Mouse (Mus musculus) heart, adult 18-20 months (tissue): ENCODE data around the gene Usp5. TPM values are rescaled to one million over a fixed set of nuclear protein-coding genes. Genes with fewer than 3 reads are reported as not detected.
A peak's percentile ranks its signal among the peaks of the same experiment; 100 is the strongest.

Experiments used
- DNase-seq, 2 experiments: peaks; one replicate each; pipeline ENCODE4 v3.0.0; 2021 to 2022; ENCODE audit warnings: mixed read lengths in 1 of 2
- long read RNA-seq, 2 experiments: library from polyadenylated mRNA; stranded (forward); transcript quantifications; one replicate each; pipeline ENCODE4 v2.0.0; 2021
- total RNA-seq, 2 experiments: library from RNA; stranded (reverse); gene quantifications; 2 replicates each; pipeline ENCODE4 v1.2.3; 2021

Usp5 gene
- total RNA-seq = 10 to 100 TPM; 74.6 to 78.6 TPM
- long read RNA-seq, experiment 1, transcript Usp5-201 (20 exons, 3,213 nt) = major isoform, 28 of 58 reads
- long read RNA-seq, experiment 1, transcript Usp5-202 (20 exons, 3,076 nt) = minor isoform, 9 of 58 reads
- long read RNA-seq, experiment 1, partial matches to known transcripts = 20 of 58 reads
- long read RNA-seq, experiment 1, other reads (novel, unspliced or antisense) = 1 of 58 reads
- long read RNA-seq, experiment 2, transcript Usp5-201 (20 exons, 3,213 nt) = minor isoform, 6 of 27 reads
- long read RNA-seq, experiment 2, transcript Usp5-202 (20 exons, 3,076 nt) = major isoform, 7 of 27 reads
- long read RNA-seq, experiment 2, partial matches to known transcripts = 8 of 27 reads
- long read RNA-seq, experiment 2, other reads (novel, unspliced or antisense) = 6 of 27 reads

- DNase-seq = peak; percentile 98 to 100
Measured at GRCm38 (mm10) chr6:124828868-124829798, at the start of gene Usp5, which contains the start of gene Cdca3. Gene Usp5, minus strand, starts transcription at chr6:124829484. Gene Cdca3, plus strand, starts transcription at chr6:124829547.

GRCm38 (mm10) chr6:124874348-124874747 is 45.1 kb upstream of the Usp5 start:
- DNase-seq = no peak

- DNase-seq = no peak
Measured at GRCm38 (mm10) chr6:124866560-124866959, 37.3 kb upstream of the Usp5 start.

GRCm38 (mm10) chr6:124865766-124866362 is 36.6 kb upstream of the Usp5 start:
- DNase-seq = no peak

- peak; percentile 53 to 57 for DNase-seq
Measured at GRCm38 (mm10) chr6:124863658-124864298, 34.5 kb upstream of the Usp5 start, which contains the start of gene Gpr162. Gene Gpr162, minus strand, starts transcription at chr6:124863983.

GRCm38 (mm10) chr6:124863125-124863657 is 33.9 kb upstream of the Usp5 start:
- no peak for DNase-seq

- no peak for DNase-seq
Measured at GRCm38 (mm10) chr6:124862406-124863124, 33.3 kb upstream of the Usp5 start.

GRCm38 (mm10) chr6:124861802-124862201 is 32.5 kb upstream of the Usp5 start:
- DNase-seq = no peak

GRCm38 (mm10) chr6:124861266-124861665 is 32.0 kb upstream of the Usp5 start:
- no peak for DNase-seq

- DNase-seq = no peak
Measured at GRCm38 (mm10) chr6:124860511-124860910, 31.2 kb upstream of the Usp5 start.

GRCm38 (mm10) chr6:124859725-124860124 is 30.4 kb upstream of the Usp5 start:
- DNase-seq = peak; percentile 83 to 94

- DNase-seq = no peak
Measured at GRCm38 (mm10) chr6:124858561-124859318, 29.5 kb upstream of the Usp5 start.

GRCm38 (mm10) chr6:124857840-124858530 is 28.7 kb upstream of the Usp5 start:
- no peak for DNase-seq

- peak; percentile 87 for DNase-seq
Measured at GRCm38 (mm10) chr6:124856916-124857839, 27.9 kb upstream of the Usp5 start, which contains the start of gene P3h3. Gene P3h3, minus strand, starts transcription at chr6:124857752.

- DNase-seq = no peak
Measured at GRCm38 (mm10) chr6:124856321-124856720, 27.0 kb upstream of the Usp5 start.

- DNase-seq = no peak
Measured at GRCm38 (mm10) chr6:124854647-124855046, 25.4 kb upstream of the Usp5 start.

GRCm38 (mm10) chr6:124850535-124850934 is 21.3 kb upstream of the Usp5 start:
- DNase-seq = no peak

- peak; percentile 90 to 98 for DNase-seq
Measured at GRCm38 (mm10) chr6:124847305-124847704, 18.0 kb upstream of the Usp5 start.
